Mouse (Mus musculus) limb, embryonic 15.5 days (tissue): Measurements from ENCODE around the gene Tmem60. TPM values are rescaled to one million over a fixed set of nuclear protein-coding genes. Genes with fewer than 3 reads are reported as not detected.

ENCODE experiments used
- ATAC-seq: fragments of 200-750 bp; cut with Nextera tagmentation; 2 replicates; pipeline ENCODE4 v1.8.0; 2017; ENCODE audit warnings: low read depth, moderate TSS enrichment; ENCODE audit not compliant: insufficient number of reproducible peaks, low FRiP score, low TSS enrichment
- H3K27ac ChIP-seq: fragments of 300-500 bp; sonication (generic); 2 replicates; pipeline ENCODE4 v1.5.1; 2015; ENCODE audit warnings: moderate library complexity, mild to moderate bottlenecking, inconsistent platforms
- H3K27me3 ChIP-seq: fragments of 300-500 bp; sonication (generic); 2 replicates; pipeline ENCODE4 v1.6.1; 2015; ENCODE audit warnings: inconsistent platforms
- H3K36me3 ChIP-seq: fragments of 300-500 bp; sonication (generic); 2 replicates; pipeline ENCODE4 v1.6.1; 2015; ENCODE audit warnings: inconsistent platforms
- H3K4me1 ChIP-seq: fragments of 300-500 bp; sonication (generic); 2 replicates; pipeline ENCODE4 v1.6.1; 2015; ENCODE audit warnings: inconsistent platforms
- H3K4me2 ChIP-seq: fragments of 300-500 bp; sonication (generic); 2 replicates; pipeline ENCODE4 v1.6.1; 2015; ENCODE audit warnings: mild to moderate bottlenecking, inconsistent platforms
- H3K4me3 ChIP-seq: fragments of 300-500 bp; sonication (generic); 2 replicates; pipeline ENCODE4 v1.5.1; 2015; ENCODE audit warnings: mild to moderate bottlenecking, inconsistent platforms
- H3K9ac ChIP-seq: fragments of 300-500 bp; sonication (generic); 2 replicates; pipeline ENCODE4 v1.6.1; 2015; ENCODE audit warnings: inconsistent platforms
- H3K9me3 ChIP-seq: fragments of 300-500 bp; sonication (generic); 2 replicates; pipeline ENCODE4 v1.6.1; 2016; ENCODE audit warnings: inconsistent platforms
- WGBS: fragments of 180-500 bp; shearing (Covaris S2); methylation state at CpG from one replicate; pipeline ENCODE4 v1.1.7; 2015; 5-methylcytosine and 5-hydroxymethylcytosine counted together
- polyA plus RNA-seq: library from polyadenylated mRNA; unstranded; fragments of >200 nt; fragmentation: Nextera tagmentation; extraction: Ambion mirVana; gene quantifications from 2 replicates; pipeline ENCODE4 v1.2.1, GENCODE M21; 2015

The Tmem60 gene
- polyA plus RNA-seq, 1 experiment from 2014 or later: 46.2 TPM

- H3K9me3 ChIP-seq: no peaks in the 10 kb centered on the region
- no peaks in the 10 kb centered on the region for H3K27me3 ChIP-seq
- 62% methylated on average over 2 of the region's 2 CpGs for WGBS
- no peak overlapping the region for H3K4me2 ChIP-seq
- no peak overlapping the region for H3K4me3 ChIP-seq
- H3K4me1 ChIP-seq: no peaks in the 10 kb centered on the region
- ATAC-seq: no peak
- no peaks in the 10 kb centered on the region for H3K36me3 ChIP-seq
- no peak overlapping the region for H3K9ac ChIP-seq
- H3K27ac ChIP-seq: no peak overlapping the region
Observed at GRCm38 (mm10) chr5:20865193-20865755, 16.7 kb upstream of the Tmem60 start.

- Histone ChIP-seq H3K27me3 (no peaks in the 10 kb centered on the region), H3K9me3 (no peaks in the 10 kb centered on the region), H3K4me3 (no peak overlapping the region), H3K4me1 (no peaks in the 10 kb centered on the region), H3K4me2 (no peak overlapping the region), H3K9ac (no peak overlapping the region), H3K36me3 (no peaks in the 10 kb centered on the region), H3K27ac (no peak overlapping the region)
- WGBS: 61% methylated on average over 1 of the region's 1 CpGs
- no peak for ATAC-seq
Observed at GRCm38 (mm10) chr5:20873146-20873545, 8.8 kb upstream of the Tmem60 start.

GRCm38 (mm10) chr5:20876934-20877426 is 5.0 kb upstream of the Tmem60 start:
- H3K4me1 ChIP-seq: 0 out of 2 replicates have a peak, but pooled peaks cover 3% of the 10 kb centered on the region
- no peaks in the 10 kb centered on the region for H3K27me3 ChIP-seq
- H3K27ac ChIP-seq: no peak overlapping the region
- no peak for ATAC-seq
- H3K9me3 ChIP-seq: no peaks in the 10 kb centered on the region
- WGBS: 51% methylated on average over 1 of the region's 1 CpGs
- H3K36me3 ChIP-seq: no peaks in the 10 kb centered on the region
- H3K4me3 ChIP-seq: no peak overlapping the region
- no peak overlapping the region for H3K9ac ChIP-seq
- H3K4me2 ChIP-seq: no peak overlapping the region

DNA sequence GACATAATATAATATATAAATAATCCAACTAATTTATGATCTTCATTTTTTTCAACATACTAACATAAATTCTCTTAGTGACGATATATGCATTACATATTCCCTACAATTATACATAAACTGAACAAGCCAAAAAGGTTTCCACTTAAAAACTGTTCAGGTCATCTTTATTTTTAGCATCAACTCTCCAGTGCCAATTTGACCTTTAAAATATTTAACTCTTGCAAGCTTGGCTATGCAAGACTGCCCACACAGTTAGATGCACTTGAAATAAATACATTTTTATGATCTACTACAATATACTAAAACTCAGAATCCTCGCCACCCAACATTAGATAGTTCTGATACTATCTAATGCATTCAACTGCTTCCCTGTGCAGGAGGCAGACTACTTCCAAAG is 1.6 kb upstream of the Tmem60 start:
- Histone ChIP-seq H3K4me3 (peak overlapping the region; percentile 84), H3K9me3 (no peaks in the 10 kb centered on the region), H3K4me1 (peaks cover 14% of the 10 kb centered on the region; the same call in 1 of the 2 replicates), H3K27me3 (no peaks in the 10 kb centered on the region), H3K4me2 (peak overlapping the region; percentile 59), H3K27ac (no peak overlapping the region), H3K9ac (no peak overlapping the region), H3K36me3 (no peaks in the 10 kb centered on the region; the same call in 1 of the 2 replicates)
- ATAC-seq: no peak
- WGBS: 56% methylated on average over 2 of the region's 2 CpGs

DNA sequence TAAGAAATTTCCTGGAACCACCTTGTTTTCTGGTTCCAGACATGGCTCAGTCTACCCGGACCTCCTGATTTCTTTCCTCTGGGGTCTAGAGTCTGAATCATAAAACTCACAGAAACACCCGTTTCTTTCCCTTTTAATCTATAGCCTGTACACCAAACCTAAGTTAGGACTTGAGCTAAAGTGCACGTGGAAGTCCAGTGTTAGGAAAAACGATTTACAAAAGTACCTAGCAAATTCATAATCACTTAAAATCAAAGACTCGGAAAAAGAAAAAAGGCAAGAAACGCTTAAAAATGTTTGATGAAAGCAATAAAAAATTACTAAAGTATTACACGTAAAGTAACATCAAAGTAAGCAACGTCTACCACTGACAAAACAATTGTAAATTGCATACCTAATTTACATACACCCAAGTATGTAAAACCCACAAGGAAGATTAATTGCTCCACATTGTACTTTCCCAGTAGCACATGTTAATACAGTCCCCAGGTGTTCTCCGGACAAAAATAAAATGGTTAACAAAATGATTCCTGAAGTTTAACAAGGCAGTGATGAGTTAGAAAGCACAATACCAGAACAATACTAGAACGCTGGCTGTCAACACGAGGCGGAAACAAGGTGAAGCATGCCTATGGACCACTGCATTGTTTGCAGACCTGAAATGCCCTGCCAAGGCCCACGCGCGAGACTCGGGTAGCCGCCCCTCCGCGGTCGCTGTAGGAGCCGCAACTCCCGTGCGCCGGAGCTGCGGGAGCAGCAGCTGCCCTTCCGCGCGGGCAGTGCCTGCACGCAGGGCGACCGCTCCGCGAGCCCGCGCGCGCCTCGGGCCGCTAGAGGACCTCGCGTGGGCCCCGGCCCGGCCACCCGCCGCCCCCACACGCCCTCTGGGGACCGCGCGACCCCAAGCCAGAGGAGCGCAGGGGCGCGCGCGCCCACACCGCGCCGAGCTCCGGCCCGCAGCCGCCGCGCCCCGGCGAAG is 905 bp upstream of the Tmem60 start:
- ATAC-seq: peak; percentile 3; the same call in 1 of the 2 replicates

DNA sequence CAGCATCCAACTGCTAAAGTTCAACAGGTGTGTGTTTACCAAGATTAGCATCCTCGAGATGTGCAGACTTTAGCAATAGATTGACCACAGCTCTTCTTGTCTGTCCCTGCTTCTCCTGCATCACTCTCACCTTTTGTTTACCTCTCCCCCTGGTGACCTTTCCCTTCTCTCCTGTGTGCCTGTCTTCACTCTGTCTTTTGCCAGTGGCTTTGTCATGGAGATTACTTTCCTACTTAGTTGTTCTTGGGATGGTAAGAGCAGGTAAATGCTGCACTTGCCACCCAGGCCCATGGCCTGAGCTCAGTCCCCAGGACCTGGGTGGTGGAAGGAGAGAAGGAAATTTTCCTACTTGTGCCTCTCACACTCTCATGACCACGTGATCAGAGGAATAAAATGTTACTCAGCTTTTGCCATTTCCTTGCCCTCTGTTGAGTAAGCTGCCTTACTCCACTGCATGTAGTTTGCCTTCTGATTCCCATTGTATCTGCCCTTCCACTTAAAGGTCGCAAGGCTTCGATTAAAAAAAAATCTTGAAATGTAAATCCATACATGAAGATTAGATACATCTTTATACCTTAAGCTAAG is 2.1 kb downstream of the Tmem60 start:
- Histone ChIP-seq H3K4me3 (no peak overlapping the region), H3K27ac (no peak overlapping the region), H3K9ac (no peak overlapping the region), H3K4me1 (peaks cover 14% of the 10 kb centered on the region; the same call in 1 of the 2 replicates), H3K4me2 (no peak overlapping the region), H3K27me3 (no peaks in the 10 kb centered on the region), H3K36me3 (peaks cover 6% of the 10 kb centered on the region; the same call in 1 of the 2 replicates), H3K9me3 (no peaks in the 10 kb centered on the region)
- no peak for ATAC-seq
- WGBS: 72% methylated on average over 4 of the region's 4 CpGs

More for the DNA sequence above, 905 bp upstream of the Tmem60 start:
- peak overlapping the region; percentile 59 for H3K4me2 ChIP-seq
- peak overlapping the region; percentile 94 for H3K27ac ChIP-seq
- no peaks in the 10 kb centered on the region for H3K27me3 ChIP-seq
- H3K4me3 ChIP-seq: peak overlapping the region; percentile 84
- WGBS: under 1% methylated on average over 53 of the region's 64 CpGs
- no peaks in the 10 kb centered on the region for H3K9me3 ChIP-seq
- peaks cover 3% of the 10 kb centered on the region; the same call in 1 of the 2 replicates for H3K36me3 ChIP-seq
- H3K9ac ChIP-seq: peak overlapping the region; percentile 74
- peaks cover 14% of the 10 kb centered on the region; the same call in 1 of the 2 replicates for H3K4me1 ChIP-seq

DNA sequence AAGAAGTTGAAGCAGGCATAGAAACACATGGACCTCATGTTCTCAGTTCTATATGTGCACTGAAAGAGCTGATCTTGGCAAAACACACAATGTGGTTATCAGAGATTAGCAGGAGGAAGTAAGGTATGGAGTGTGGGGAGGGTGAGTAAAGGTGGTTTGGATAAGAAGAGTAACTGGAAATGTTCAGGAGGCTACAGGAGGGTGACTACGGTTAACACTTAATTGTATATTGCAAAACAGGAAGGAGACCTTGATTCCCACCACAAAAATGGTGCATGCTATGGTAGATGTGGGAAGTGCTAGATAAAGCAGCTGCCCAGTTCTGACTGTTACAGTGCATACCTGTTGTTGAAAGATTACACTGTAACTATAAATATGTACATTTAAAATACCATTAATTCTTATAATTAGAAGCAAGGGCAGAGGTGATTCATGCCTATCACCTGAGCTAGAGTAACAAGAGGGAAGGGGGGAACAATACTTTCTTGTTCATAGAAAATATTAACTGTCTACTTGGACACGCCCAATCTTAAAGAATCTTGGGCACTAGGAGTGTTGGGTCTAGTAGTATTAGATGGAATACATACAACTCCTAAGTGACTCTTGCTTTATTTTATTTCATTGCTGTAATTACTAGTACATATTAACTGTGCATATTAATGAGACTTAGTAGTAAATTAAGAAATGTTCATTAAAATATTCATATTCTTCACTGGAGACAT is 15.6 kb downstream of the Tmem60 start:
- Histone ChIP-seq H3K4me1 (no peaks in the 10 kb centered on the region), H3K36me3 (peaks cover 41% of the 10 kb centered on the region), H3K9me3 (no peaks in the 10 kb centered on the region), H3K4me3 (no peak overlapping the region), H3K4me2 (no peak overlapping the region), H3K27me3 (no peaks in the 10 kb centered on the region), H3K9ac (no peak overlapping the region), H3K27ac (no peak overlapping the region)
- ATAC-seq: no peak
- 90% methylated on average over 2 of the region's 2 CpGs for WGBS

DNA sequence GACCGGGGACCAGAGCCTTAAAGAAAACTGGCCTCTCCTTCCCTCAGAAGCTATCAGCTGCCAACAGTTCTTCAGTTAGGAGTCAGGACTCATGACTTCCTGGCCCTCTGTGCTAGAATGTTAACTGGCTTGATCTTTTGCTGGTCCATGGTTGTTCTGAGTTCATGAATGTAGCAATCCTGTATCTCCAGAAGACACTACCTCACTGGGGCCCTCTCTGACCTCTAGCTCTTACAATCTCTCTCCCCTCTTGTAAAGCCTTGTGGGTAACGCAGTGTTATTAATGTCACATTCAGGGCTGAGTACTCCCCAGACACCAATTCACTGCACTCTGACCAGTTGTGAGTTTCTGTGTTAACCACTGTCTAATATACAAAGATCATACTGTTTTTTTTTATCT is 22.7 kb downstream of the Tmem60 start:
- Histone ChIP-seq H3K36me3 (peaks cover 30% of the 10 kb centered on the region), H3K27ac (no peak overlapping the region), H3K9me3 (no peaks in the 10 kb centered on the region), H3K9ac (no peak overlapping the region), H3K4me3 (no peak overlapping the region), H3K4me2 (no peak overlapping the region), H3K27me3 (no peaks in the 10 kb centered on the region), H3K4me1 (no peaks in the 10 kb centered on the region)
- 86% methylated on average over 2 of the region's 2 CpGs for WGBS
- no peak for ATAC-seq

- no peaks in the 10 kb centered on the region for H3K9me3 ChIP-seq
- peaks cover 27% of the 10 kb centered on the region for H3K36me3 ChIP-seq
- no peak overlapping the region for H3K27ac ChIP-seq
- H3K4me2 ChIP-seq: no peak overlapping the region
- H3K27me3 ChIP-seq: no peaks in the 10 kb centered on the region
- no peak for ATAC-seq
- H3K4me1 ChIP-seq: no peaks in the 10 kb centered on the region
- 74% methylated on average over 2 of the region's 2 CpGs for WGBS
- H3K4me3 ChIP-seq: no peak overlapping the region
- H3K9ac ChIP-seq: no peak overlapping the region
Observed at GRCm38 (mm10) chr5:20905437-20905836, 23.4 kb downstream of the Tmem60 start.

DNA sequence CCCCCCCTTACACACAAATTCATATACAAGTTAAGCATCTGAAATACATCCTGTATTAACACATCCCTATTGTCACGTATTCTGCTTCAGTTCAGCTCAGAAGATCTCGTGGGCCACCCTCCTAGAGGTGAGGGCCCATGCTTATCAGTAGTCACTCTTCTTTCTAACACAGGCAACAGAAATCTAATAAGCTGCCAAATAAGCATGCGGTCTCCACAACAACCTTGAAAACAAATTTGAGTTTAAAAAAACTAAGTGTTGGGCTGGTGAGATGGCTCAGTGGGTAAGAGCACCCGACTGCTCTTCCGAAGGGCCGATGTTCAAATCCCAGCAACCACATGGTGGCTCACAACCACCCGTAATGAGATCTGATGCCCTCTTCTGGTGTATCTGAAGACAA is 24.2 kb downstream of the Tmem60 start:
- Histone ChIP-seq H3K27ac (no peak overlapping the region), H3K9me3 (no peaks in the 10 kb centered on the region), H3K4me1 (no peaks in the 10 kb centered on the region), H3K4me3 (no peak overlapping the region), H3K9ac (no peak overlapping the region), H3K36me3 (peaks cover 22% of the 10 kb centered on the region), H3K27me3 (no peaks in the 10 kb centered on the region), H3K4me2 (no peak overlapping the region)
- WGBS: 94% methylated on average over 7 of the region's 7 CpGs
- no peak for ATAC-seq

- WGBS: 82% methylated on average over 2 of the region's 2 CpGs
- Histone ChIP-seq H3K27ac (no peak overlapping the region), H3K9ac (no peak overlapping the region), H3K4me1 (no peaks in the 10 kb centered on the region), H3K27me3 (no peaks in the 10 kb centered on the region), H3K4me3 (no peak overlapping the region), H3K4me2 (no peak overlapping the region), H3K9me3 (no peaks in the 10 kb centered on the region), H3K36me3 (peaks cover 4% of the 10 kb centered on the region; the same call in 1 of the 2 replicates)
- ATAC-seq: no peak
Observed at GRCm38 (mm10) chr5:20911741-20912140, 29.8 kb downstream of the Tmem60 start.
